Mouse (Mus musculus) olfactory bulb, adult 2 months (tissue): ENCODE data around the gene Ubxn10.

ENCODE experiments used
- CTCF ChIP-seq: fragments of 200-500 bp; IDR thresholded peaks from 2 replicates; pipeline ENCODE4 v1.5.1; 2012; ENCODE audit warnings: low read depth, mild to moderate bottlenecking, low read length, moderate library complexity; ENCODE audit not compliant: insufficient read depth
- POLR2A ChIP-seq: fragments of 200-500 bp; IDR thresholded peaks from 2 replicates; pipeline ENCODE4 v1.6.1; 2012; ENCODE audit warnings: mild to moderate bottlenecking, low read depth, low read length, moderate library complexity; ENCODE audit not compliant: insufficient read depth

GRCm38 (mm10) chr4:138786141-138786540, 49.2 kb upstream of the Ubxn10 start:
- TF ChIP-seq CTCF (no peak), POLR2A (no peak)
